Mouse (Mus musculus) heart, postnatal 36 days (tissue): ENCODE measurements at regions not wholly inside any gene's neighbourhood (a gene's known extent, or its start where the extent isn't known, plus 50 kb on each side); places are given as distances from the start of the nearest gene placed in this dataset.

Experiments used
- DNase-seq, 2 experiments: peaks; one replicate each; pipeline ENCODE4 v3.0.0; 2021 to 2022
- intact Hi-C: fragments of 180-260 bp; cut with DNase I; formaldehyde crosslinking; loops from one replicate; pipeline ENCODE4 v1.15.1; 2025

DNA sequence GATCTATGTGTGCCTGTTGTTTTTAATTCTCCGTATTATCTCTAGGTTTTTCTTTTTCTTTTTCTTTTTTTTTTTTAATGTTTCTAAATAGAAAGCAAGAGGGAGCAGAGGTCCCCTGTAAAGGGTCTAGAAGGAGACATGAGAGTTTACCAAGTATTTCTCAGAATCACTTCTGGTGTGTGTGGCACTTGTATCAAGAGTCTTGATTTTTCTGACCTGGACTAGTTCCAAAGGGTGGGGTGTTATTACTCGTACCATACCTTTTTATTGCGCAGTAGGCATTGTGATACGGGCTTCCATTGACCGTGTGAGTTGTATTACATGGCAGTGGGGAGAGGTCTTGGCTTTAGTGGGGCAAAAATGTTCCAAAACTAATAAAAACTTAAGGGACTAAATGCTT, 63.2 kb upstream of the Bmp6 start:
- no peak for DNase-seq
- intact Hi-C loops: no loop called here

GRCm38 (mm10) chr13:38287960-38288359, 56.9 kb upstream of the Bmp6 start:
- intact Hi-C loops: no loop called here
- DNase-seq: no peak

DNA sequence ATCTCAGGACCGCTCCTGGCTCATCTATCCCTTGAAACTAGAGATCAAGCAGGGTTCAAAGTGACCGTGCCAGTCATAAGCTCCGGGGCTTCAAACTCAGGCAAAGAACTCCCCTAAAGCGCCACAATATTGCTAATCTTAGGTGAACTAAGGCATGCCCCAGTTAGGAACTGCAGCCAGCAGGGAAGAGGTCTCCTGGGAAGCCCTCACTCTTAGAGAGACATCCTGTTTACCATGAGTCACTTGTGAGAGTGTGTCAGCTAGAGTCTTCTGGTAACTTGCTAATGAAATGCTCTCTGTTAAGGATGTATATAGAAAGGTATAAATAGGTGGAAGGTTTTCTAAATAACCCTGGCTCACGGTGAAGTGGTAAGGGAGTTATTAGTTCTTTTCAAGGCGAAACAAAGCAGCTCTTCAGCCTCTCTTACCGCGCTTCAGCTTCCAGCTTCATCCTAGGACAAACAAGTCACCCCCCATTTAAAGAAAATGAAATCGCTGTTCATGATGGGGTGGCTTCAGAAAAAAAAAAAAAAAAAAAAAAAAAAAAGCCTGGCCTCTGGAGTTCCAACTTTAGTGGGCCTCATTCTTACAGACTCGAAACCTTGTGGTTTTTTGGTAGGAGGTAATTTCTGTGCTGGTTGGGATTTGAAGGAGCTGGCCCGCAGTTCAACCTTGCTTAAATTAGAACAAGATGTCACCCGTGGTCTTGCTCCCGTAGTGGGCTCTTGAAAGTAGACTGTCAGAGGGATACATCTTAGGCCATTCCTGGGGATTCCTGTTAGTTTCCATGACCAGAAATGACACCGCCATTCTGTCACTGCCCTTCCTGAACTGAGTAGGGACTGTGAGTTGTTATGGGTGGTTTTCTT, 56.1 kb upstream of the Bmp6 start:
- no peak for DNase-seq
- intact Hi-C loops: no loop called here

GRCm38 (mm10) chr13:38290287-38290941, 54.5 kb upstream of the Bmp6 start:
- peak; percentile 30 to 51 for DNase-seq
- intact Hi-C loops: no loop called here

GRCm38 (mm10) chr13:38291487-38291886, 53.4 kb upstream of the Bmp6 start:
- intact Hi-C loops: no loop called here
- peak in 1 of 2 experiments; percentile 8 for DNase-seq
